In the genomic region with DNA sequence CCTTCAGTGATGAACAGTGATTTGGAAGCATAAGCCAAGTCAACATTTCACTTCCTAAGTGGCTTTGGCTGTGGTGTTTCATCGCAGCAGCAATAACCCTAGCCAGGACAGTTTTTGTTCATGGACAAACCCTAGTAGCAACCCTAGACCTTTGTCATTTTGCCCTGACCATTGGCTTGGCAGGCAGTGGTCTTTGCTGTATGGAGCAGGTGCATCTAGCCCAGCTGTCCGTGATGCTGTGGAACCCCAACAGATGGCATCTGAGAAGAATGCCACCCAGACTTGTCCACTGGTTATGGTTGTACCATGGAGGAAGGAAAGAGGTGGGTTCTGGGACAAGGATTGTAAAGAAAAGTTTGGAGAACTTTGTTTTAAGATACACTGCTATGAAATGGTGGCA, we compare ENCODE assay signal across 16 mouse cellular contexts.
"Had no signal": no experiment of that assay in that cellular context is flagged by ENCODE, and none has a peak within 500 bp of the region (broad histone marks: within the 10 kb centered on the region; RNA-seq: fewer than 3 reads in every experiment).

No protein-coding gene starts in this region.

- H3K4me2 ChIP-seq: neural tube, embryonic 12.5 days; neural tube, embryonic 13.5 days; neural tube, embryonic 15.5 days; stomach, embryonic 15.5 days had no signal

- DNase-seq: retina, postnatal 1 day; right cerebral cortex, adult 18-20 months; right cerebral cortex, postnatal 14 days; right cerebral cortex, postnatal 25 days; right cerebral cortex, postnatal 4 days; spleen, adult 18-20 months; thymus, adult 18-20 months; thymus, adult 2 months; thymus, postnatal 14 days; thymus, postnatal 25 days; thymus, postnatal 36 days; thymus, postnatal 4 days had no signal

- H3K9me3 ChIP-seq: neural tube, embryonic 12.5 days; neural tube, embryonic 13.5 days; neural tube, embryonic 15.5 days; stomach, embryonic 15.5 days had no signal

- H3K27me3 ChIP-seq: neural tube, embryonic 12.5 days; neural tube, embryonic 13.5 days; neural tube, embryonic 15.5 days; stomach, embryonic 15.5 days had no signal

- H3K4me1 ChIP-seq: neural tube, embryonic 12.5 days; neural tube, embryonic 13.5 days; stomach, embryonic 15.5 days had no signal

- H3K36me3 ChIP-seq: neural tube, embryonic 12.5 days; neural tube, embryonic 13.5 days; neural tube, embryonic 15.5 days; stomach, embryonic 15.5 days had no signal

- H3K9ac ChIP-seq: neural tube, embryonic 12.5 days; neural tube, embryonic 13.5 days; neural tube, embryonic 15.5 days; stomach, embryonic 15.5 days had no signal

- H3K27ac ChIP-seq: neural tube, embryonic 12.5 days; neural tube, embryonic 13.5 days; neural tube, embryonic 15.5 days; stomach, embryonic 15.5 days had no signal

- H3K4me3 ChIP-seq: neural tube, embryonic 12.5 days; neural tube, embryonic 13.5 days; neural tube, embryonic 15.5 days; stomach, embryonic 15.5 days had no signal
